Mouse (Mus musculus) forebrain, embryonic 12.5 days (tissue): ENCODE results near the gene Lrr1. TPM values are rescaled to one million over a fixed set of nuclear protein-coding genes. Genes with fewer than 3 reads are reported as not detected.

Source experiments
- ATAC-seq: fragments of 200-750 bp; cut with Nextera tagmentation; 2 replicates; pipeline ENCODE4 v1.8.0; 2017; ENCODE audit warnings: moderate TSS enrichment; ENCODE audit not compliant: low FRiP score
- H3K27ac ChIP-seq: fragments of 300-500 bp; sonication (generic); 2 replicates; pipeline ENCODE4 v1.5.1; 2016; ENCODE audit warnings: mild to moderate bottlenecking
- H3K27me3 ChIP-seq: fragments of 300-500 bp; sonication (generic); 2 replicates; pipeline ENCODE4 v1.6.1; 2016; ENCODE audit warnings: mild to moderate bottlenecking
- H3K36me3 ChIP-seq: fragments of 300-500 bp; sonication (generic); replicated peaks from 2 replicates; pipeline ENCODE4 v1.6.1; 2016; ENCODE audit warnings: mild to moderate bottlenecking
- H3K4me1 ChIP-seq: fragments of 300-500 bp; sonication (generic); 2 replicates; pipeline ENCODE4 v1.6.1; 2016
- H3K4me2 ChIP-seq: fragments of 300-500 bp; sonication (generic); 2 replicates; pipeline ENCODE4 v1.6.1; 2016; ENCODE audit warnings: mild to moderate bottlenecking, moderate library complexity
- H3K4me3 ChIP-seq: fragments of 300-500 bp; sonication (generic); replicated peaks from 2 replicates; pipeline ENCODE4 v1.5.1; 2016; ENCODE audit warnings: mild to moderate bottlenecking
- H3K9ac ChIP-seq: fragments of 300-500 bp; sonication (generic); 2 replicates; pipeline ENCODE4 v1.6.1; 2016; ENCODE audit warnings: mild to moderate bottlenecking
- H3K9me3 ChIP-seq: fragments of 300-500 bp; sonication (generic); 2 replicates; pipeline ENCODE4 v1.6.1; 2016
- WGBS: fragments of 180-500 bp; shearing (Covaris S2); methylation state at CpG from one replicate; pipeline ENCODE4 v1.1.7; 2016; 5-methylcytosine and 5-hydroxymethylcytosine counted together
- microRNA-seq: library from miRNA; unstranded; fragments of <30 nt; microRNA quantifications from one replicate; pipeline ENCODE4, GENCODE M21; 2017
- polyA plus RNA-seq: library from polyadenylated mRNA; unstranded; fragments of >200 nt; fragmentation: Nextera tagmentation; extraction: Ambion mirVana; gene quantifications from 2 replicates; pipeline ENCODE4 v1.2.1, GENCODE M21; 2016

Gene Lrr1
- polyA plus RNA-seq, 1 experiment from 2014 or later: 29.7 TPM

GRCm38 (mm10) chr12:69210056-69210979 is 41.7 kb downstream of the Lrr1 start:
- 90% methylated on average over 18 of the region's 18 CpGs for WGBS
- no peak for ATAC-seq
- H3K36me3 ChIP-seq: peaks cover 58% of the 10 kb centered on the region

GRCm38 (mm10) chr12:69211057-69211456 is 42.4 kb downstream of the Lrr1 start:
- no peak for ATAC-seq
- Histone ChIP-seq H3K27me3 (no peaks in the 10 kb centered on the region), H3K27ac (no peak overlapping the region), H3K4me2 (no peak overlapping the region), H3K9me3 (no peaks in the 10 kb centered on the region), H3K36me3 (peaks cover 63% of the 10 kb centered on the region), H3K9ac (no peak overlapping the region), H3K4me1 (no peaks in the 10 kb centered on the region), H3K4me3 (no peak overlapping the region)
- 85% methylated on average over 5 of the region's 5 CpGs for WGBS

More at GRCm38 (mm10) chr12:69210056-69210979, 41.7 kb downstream of the Lrr1 start:
- no peak overlapping the region for H3K27ac ChIP-seq
- H3K9ac ChIP-seq: no peak overlapping the region
- no peaks in the 10 kb centered on the region for H3K4me1 ChIP-seq
- H3K4me3 ChIP-seq: no peak overlapping the region
- H3K4me2 ChIP-seq: no peak overlapping the region
- no peaks in the 10 kb centered on the region for H3K27me3 ChIP-seq
- H3K9me3 ChIP-seq: no peaks in the 10 kb centered on the region

- H3K27me3 ChIP-seq: no peaks in the 10 kb centered on the region
- no peak overlapping the region for H3K27ac ChIP-seq
- H3K4me3 ChIP-seq: no peak overlapping the region
- no peak overlapping the region for H3K4me2 ChIP-seq
- no peaks in the 10 kb centered on the region for H3K4me1 ChIP-seq
- WGBS: 95% methylated on average over 13 of the region's 13 CpGs
- H3K9ac ChIP-seq: no peak overlapping the region
- no peaks in the 10 kb centered on the region for H3K9me3 ChIP-seq
- H3K36me3 ChIP-seq: peaks cover 53% of the 10 kb centered on the region
- ATAC-seq: no peak
Measured at GRCm38 (mm10) chr12:69213186-69213777, 44.7 kb downstream of the Lrr1 start.

GRCm38 (mm10) chr12:69214393-69214792 is 45.8 kb downstream of the Lrr1 start:
- Histone ChIP-seq H3K4me3 (no peak overlapping the region), H3K4me1 (no peaks in the 10 kb centered on the region), H3K27me3 (no peaks in the 10 kb centered on the region), H3K9me3 (no peaks in the 10 kb centered on the region), H3K4me2 (no peak overlapping the region), H3K36me3 (peaks cover 61% of the 10 kb centered on the region), H3K9ac (no peak overlapping the region), H3K27ac (no peak overlapping the region)
- 94% methylated on average over 7 of the region's 7 CpGs for WGBS
- no peak for ATAC-seq

- 93% methylated on average over 3 of the region's 3 CpGs for WGBS
- no peak overlapping the region for H3K27ac ChIP-seq
- H3K4me2 ChIP-seq: no peak overlapping the region
- H3K4me3 ChIP-seq: no peak overlapping the region
- H3K27me3 ChIP-seq: no peaks in the 10 kb centered on the region
- H3K9me3 ChIP-seq: no peaks in the 10 kb centered on the region
- H3K36me3 ChIP-seq: peaks cover 64% of the 10 kb centered on the region
- H3K4me1 ChIP-seq: no peaks in the 10 kb centered on the region
- no peak overlapping the region for H3K9ac ChIP-seq
- ATAC-seq: no peak
Measured at GRCm38 (mm10) chr12:69215000-69215785, 46.6 kb downstream of the Lrr1 start.

- H3K36me3 ChIP-seq: peaks cover 69% of the 10 kb centered on the region
Measured at GRCm38 (mm10) chr12:69216587-69216986, 48.0 kb downstream of the Lrr1 start.

GRCm38 (mm10) chr12:69220613-69221277 is 52.1 kb downstream of the Lrr1 start:
- H3K4me1 ChIP-seq: no peaks in the 10 kb centered on the region
- H3K9ac ChIP-seq: no peak overlapping the region; the same call in 1 of the 2 replicates
- 93% methylated on average over 19 of the region's 19 CpGs for WGBS
- H3K4me3 ChIP-seq: no peak overlapping the region
- H3K27me3 ChIP-seq: no peaks in the 10 kb centered on the region
- H3K36me3 ChIP-seq: peaks cover 43% of the 10 kb centered on the region
- no peak overlapping the region for H3K4me2 ChIP-seq
- ATAC-seq: no peak
- no peak overlapping the region for H3K27ac ChIP-seq
- H3K9me3 ChIP-seq: no peaks in the 10 kb centered on the region

More at GRCm38 (mm10) chr12:69216587-69216986, 48.0 kb downstream of the Lrr1 start:
- H3K4me2 ChIP-seq: no peak overlapping the region
- no peak overlapping the region for H3K4me3 ChIP-seq
- no peak overlapping the region for H3K27ac ChIP-seq
- no peak for ATAC-seq
- no peak overlapping the region for H3K9ac ChIP-seq
- H3K4me1 ChIP-seq: no peaks in the 10 kb centered on the region
- 96% methylated on average over 7 of the region's 7 CpGs for WGBS
- no peaks in the 10 kb centered on the region for H3K9me3 ChIP-seq
- H3K27me3 ChIP-seq: no peaks in the 10 kb centered on the region

GRCm38 (mm10) chr12:69227776-69228466 is 59.3 kb downstream of the Lrr1 start, which contains the start of gene Pole2:
TSS of gene Pole2 (minus strand) at chr12:69228195.
- Histone ChIP-seq H3K9me3 (no peaks in the 10 kb centered on the region), H3K36me3 (peaks cover 7% of the 10 kb centered on the region; the same call in 1 of the 2 replicates), H3K27me3 (no peaks in the 10 kb centered on the region), H3K4me2 (peak within 1 kb of the TSS; percentile 57), H3K4me1 (0 out of 2 replicates have a peak, but pooled peaks cover 5% of the 10 kb centered on the region), H3K9ac (peak within 1 kb of the TSS; percentile 55), H3K27ac (peak within 1 kb of the TSS; percentile 65), H3K4me3 (peak within 1 kb of the TSS; percentile 66)
- peak; percentile 95 for ATAC-seq
- WGBS: under 1% methylated on average over 37 of the region's 37 CpGs

Small RNA genes within 50 kb of the gene (microRNA-seq; reads per million reads assigned to microRNA genes)
- gene Gm47287 (not detected), gene Gm47295 (1.7 reads per million)

Other genes with a start within 250 kb of the Lrr1 start
- gene Rps29, start 9.6 kb upstream of the Lrr1 start, polyA plus RNA-seq: 1,451 and 1,514 TPM in 2 replicates
- 480 and 487 TPM in 2 replicates for gene Rpl36al, start 15.3 kb downstream of the Lrr1 start, polyA plus RNA-seq
- 45.6 and 46.6 TPM in 2 replicates for gene Mgat2, start 15.3 kb downstream of the Lrr1 start, polyA plus RNA-seq
- gene Gm49383, start 28.3 kb downstream of the Lrr1 start, polyA plus RNA-seq: 38.6 and 41.0 TPM in 2 replicates
- gene Dnaaf2, start 29.6 kb downstream of the Lrr1 start, polyA plus RNA-seq: 15.0 and 17.4 TPM in 2 replicates
- gene Gm49384, start 35.5 kb downstream of the Lrr1 start, polyA plus RNA-seq: 31.2 and 37.9 TPM in 2 replicates
- 26.3 and 27.1 TPM in 2 replicates for gene Pole2, start 59.4 kb downstream of the Lrr1 start, polyA plus RNA-seq
- gene Klhdc1, start 72.4 kb downstream of the Lrr1 start, polyA plus RNA-seq: 3.5 and 5.5 TPM in 2 replicates
- 243 and 245 TPM in 2 replicates for gene Klhdc2, start 127.9 kb downstream of the Lrr1 start, polyA plus RNA-seq
- gene Nemf, start 188.4 kb downstream of the Lrr1 start, polyA plus RNA-seq: 93.3 and 98.4 TPM in 2 replicates
- gene Arf6, start 203.3 kb downstream of the Lrr1 start, polyA plus RNA-seq: 46.8 and 54.6 TPM in 2 replicates
- gene Gm9887, start 203.6 kb downstream of the Lrr1 start, polyA plus RNA-seq: 2.1 and 2.3 TPM in 2 replicates